Mouse (Mus musculus) heart, adult 2 months (tissue): ENCODE measurements at regions not wholly inside any gene's neighbourhood (a gene's known extent, or its start where the extent isn't known, plus 50 kb on each side); places are given as distances from the start of the nearest gene placed in this dataset.

ENCODE experiments used
- DNase-seq, 2 experiments: peaks; one replicate each; pipeline ENCODE4 v3.0.0; 2021
- H3K27ac ChIP-seq: fragments of 200-600 bp; 2 replicates; pipeline ENCODE4 v1.8.1; 2022
- H3K27me3 ChIP-seq: fragments of 200-500 bp; 2 replicates; pipeline ENCODE4 v1.6.1; 2012; ENCODE audit warnings: mild to moderate bottlenecking, low read length, inconsistent platforms, mixed read lengths; ENCODE audit not compliant: control insufficient read depth, insufficient read depth
- H3K36me3 ChIP-seq: fragments of 200-500 bp; 2 replicates; pipeline ENCODE4 v1.6.1; 2012; ENCODE audit warnings: low read length, inconsistent platforms; ENCODE audit not compliant: control insufficient read depth, insufficient read depth
- H3K4me1 ChIP-seq: fragments of 200-500 bp; 2 replicates; pipeline ENCODE4 v1.6.1; 2011; ENCODE audit warnings: low read length; ENCODE audit not compliant: control insufficient read depth, insufficient read depth
- H3K4me3 ChIP-seq: fragments of 200-600 bp; 2 replicates; pipeline ENCODE4 v1.8.1; 2022
- H3K79me2 ChIP-seq: fragments of 200-500 bp; replicated peaks from 2 replicates; pipeline ENCODE4 v1.6.1; 2012; ENCODE audit warnings: mild to moderate bottlenecking, inconsistent platforms, low read length, moderate library complexity, mixed read lengths; ENCODE audit not compliant: control insufficient read depth, insufficient read depth
- H3K9ac ChIP-seq: fragments of 200-500 bp; 2 replicates; pipeline ENCODE4 v1.6.1; 2012; ENCODE audit warnings: low read depth, mild to moderate bottlenecking, control low read depth, inconsistent platforms, low read length, mixed read lengths
- CTCF ChIP-seq: fragments of 200-600 bp; IDR thresholded peaks from 2 replicates; pipeline ENCODE4 v1.8.1; 2022; ENCODE audit warnings: antibody characterized with exemption, mild to moderate bottlenecking, moderate library complexity
- EP300 ChIP-seq: fragments of 200-500 bp; IDR thresholded peaks from 2 replicates; pipeline ENCODE4 v1.6.1; 2011; ENCODE audit warnings: low read depth, low read length, control low read depth; ENCODE audit not compliant: insufficient read depth
- POLR2A ChIP-seq: fragments of 200-500 bp; IDR thresholded peaks from 2 replicates; pipeline ENCODE4 v1.6.1; 2011; ENCODE audit warnings: mild to moderate bottlenecking, low read depth, low read length, control low read depth; ENCODE audit not compliant: insufficient read depth
- WGBS: fragments of 180-500 bp; shearing (Covaris S2); methylation state at CpG from one replicate; pipeline ENCODE4 v1.1.7; 2018; 5-methylcytosine and 5-hydroxymethylcytosine counted together
- intact Hi-C: fragments of 180-260 bp; cut with DNase I; formaldehyde crosslinking; loops from one replicate; pipeline ENCODE4 v1.15.1; 2025

- Histone ChIP-seq H3K27me3 (no peaks in the 10 kb centered on the region), H3K27ac (no peak overlapping the region), H3K9ac (no peak overlapping the region), H3K4me1 (no peaks in the 10 kb centered on the region), H3K4me3 (no peak overlapping the region), H3K36me3 (no peaks in the 10 kb centered on the region), H3K79me2 (no peaks in the 10 kb centered on the region)
- intact Hi-C loops: no loop called here
- TF ChIP-seq CTCF: no peak
- TF ChIP-seq POLR2A: no peak
- TF ChIP-seq EP300: no peak
- DNase-seq: no peak
- WGBS: 87% methylated on average over 5 of the region's 5 CpGs
Measured at GRCm38 (mm10) chr16:76549628-76550027, 176.0 kb upstream of the Nrip1 start.

- TF ChIP-seq EP300: no peak
- no peak for TF ChIP-seq CTCF
- no peak for TF ChIP-seq POLR2A
- intact Hi-C loops: no loop called here
- DNase-seq: no peak
- no peaks in the 10 kb centered on the region for H3K79me2 ChIP-seq
- 93% methylated on average over 4 of the region's 4 CpGs for WGBS
- no peaks in the 10 kb centered on the region for H3K36me3 ChIP-seq
- H3K27me3 ChIP-seq: no peaks in the 10 kb centered on the region
- no peak overlapping the region for H3K4me3 ChIP-seq
- H3K4me1 ChIP-seq: no peaks in the 10 kb centered on the region
- no peak overlapping the region for H3K27ac ChIP-seq
- no peak overlapping the region for H3K9ac ChIP-seq
Measured at GRCm38 (mm10) chr16:76547087-76547486, 173.5 kb upstream of the Nrip1 start.

GRCm38 (mm10) chr16:76546632-76547031 is 173.0 kb upstream of the Nrip1 start:
- no peaks in the 10 kb centered on the region for H3K36me3 ChIP-seq
- no peaks in the 10 kb centered on the region for H3K27me3 ChIP-seq
- H3K27ac ChIP-seq: no peak overlapping the region
- no peak for TF ChIP-seq POLR2A
- TF ChIP-seq CTCF: no peak
- TF ChIP-seq EP300: no peak
- intact Hi-C loops: no loop called here
- no peak overlapping the region for H3K9ac ChIP-seq
- H3K79me2 ChIP-seq: no peaks in the 10 kb centered on the region
- DNase-seq: no peak
- 98% methylated on average over 2 of the region's 2 CpGs for WGBS
- H3K4me3 ChIP-seq: no peak overlapping the region
- no peaks in the 10 kb centered on the region for H3K4me1 ChIP-seq

GRCm38 (mm10) chr16:76545942-76546341 is 172.3 kb upstream of the Nrip1 start:
- H3K79me2 ChIP-seq: no peaks in the 10 kb centered on the region
- no peak overlapping the region for H3K27ac ChIP-seq
- H3K36me3 ChIP-seq: no peaks in the 10 kb centered on the region
- H3K27me3 ChIP-seq: no peaks in the 10 kb centered on the region
- WGBS: 85% methylated on average over 2 of the region's 2 CpGs
- no peaks in the 10 kb centered on the region for H3K4me1 ChIP-seq
- intact Hi-C loops: no loop called here
- no peak overlapping the region for H3K9ac ChIP-seq
- H3K4me3 ChIP-seq: no peak overlapping the region
- TF ChIP-seq CTCF (no peak), POLR2A (no peak), EP300 (no peak)
- DNase-seq: no peak

- DNase-seq: no peak
- H3K27me3 ChIP-seq: no peaks in the 10 kb centered on the region
- H3K9ac ChIP-seq: no peak overlapping the region
- no peaks in the 10 kb centered on the region for H3K79me2 ChIP-seq
- no peak overlapping the region for H3K27ac ChIP-seq
- H3K4me3 ChIP-seq: no peak overlapping the region
- WGBS: 65% methylated on average over 4 of the region's 4 CpGs
- peaks cover 1% of the 10 kb centered on the region; the same call in 1 of the 2 replicates for H3K4me1 ChIP-seq
- no peaks in the 10 kb centered on the region; the same call in 1 of the 2 replicates for H3K36me3 ChIP-seq
- intact Hi-C loops: loop anchor here (5.0 kb wide), 1 partner anchor 173 kb away; the partner anchor contains the start of gene Nrip1
- TF ChIP-seq CTCF: no peak
- no peak for TF ChIP-seq EP300
- TF ChIP-seq POLR2A: no peak
Measured at GRCm38 (mm10) chr16:76544972-76545371, 171.3 kb upstream of the Nrip1 start.

- Histone ChIP-seq H3K4me1 (peaks cover 5% of the 10 kb centered on the region), H3K27ac (no peak overlapping the region), H3K4me3 (no peak overlapping the region), H3K36me3 (no peaks in the 10 kb centered on the region; the same call in 1 of the 2 replicates), H3K9ac (no peak overlapping the region), H3K79me2 (no peaks in the 10 kb centered on the region), H3K27me3 (no peaks in the 10 kb centered on the region)
- 58% methylated on average over 5 of the region's 5 CpGs for WGBS
- no peak for DNase-seq
- TF ChIP-seq POLR2A (no peak), EP300 (no peak), CTCF (no peak)
- intact Hi-C loops: loop anchor here (5.0 kb wide), 1 partner anchor 169 kb away; the partner anchor contains the start of gene Nrip1
Measured at GRCm38 (mm10) chr16:76540964-76541363, 167.3 kb upstream of the Nrip1 start.
